ENCODE assay signal across 8 mouse cellular contexts in the genomic region with DNA sequence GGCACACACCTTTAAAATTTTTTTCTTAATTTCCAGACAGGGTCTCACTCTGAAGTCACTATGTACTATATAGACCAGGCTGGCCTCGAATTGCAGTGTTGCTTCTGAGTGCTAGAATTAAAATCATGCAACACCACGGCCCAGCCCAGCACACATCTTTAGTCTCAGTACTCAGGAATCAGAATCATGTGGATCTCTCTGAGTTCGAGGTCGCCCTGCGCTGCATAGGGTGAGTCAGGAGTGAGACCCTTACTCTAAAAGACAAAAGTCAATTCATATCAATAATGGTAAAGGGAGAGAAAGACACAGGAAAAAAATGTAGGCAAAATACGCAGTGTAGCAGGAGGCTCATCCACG. TPM values are rescaled to one million over a fixed set of nuclear protein-coding genes. Genes with fewer than 3 reads are reported as not detected.
DNase-seq lines count a peak whose midpoint lies in the region; ATAC-seq and TF ChIP-seq lines count a peak whose summit lies in the region.

No protein-coding gene starts in this region.

- no peak for ATAC-seq in heart, embryonic 14.5 days (ENCODE audit: insufficient number of reproducible peaks, insufficient read depth, low FRiP score, low read depth)
- ATAC-seq in G1E (ENCODE audit: extremely low read depth, insufficient number of reproducible peaks, low FRiP score, poor library complexity, severe bottlenecking), result no peak
- ATAC-seq in forebrain, postnatal 0 days, result peak; percentile 25

- TF ChIP-seq CTCF in G1E (IDR thresholded peaks at IDR 0.05; ENCODE audit: low read depth, low read length), result no peak
- no peak for TF ChIP-seq CTCF in forebrain, postnatal 0 days (IDR thresholded peaks at IDR 0.05; ENCODE audit: low read depth)

- H3K27me3 ChIP-seq in heart, embryonic 14.5 days (ENCODE audit: control insufficient read depth, insufficient read depth, low read length), result no peaks in the 10 kb centered on the region
- H3K27me3 ChIP-seq in G1E (ENCODE audit: insufficient read depth, low read length), result no peaks in the 10 kb centered on the region
- H3K27me3 ChIP-seq in forebrain, postnatal 0 days (ENCODE audit: insufficient read depth, low read length), result no peaks in the 10 kb centered on the region

- H3K4me3 ChIP-seq in heart, embryonic 14.5 days (ENCODE audit: control insufficient read depth in 1 of 2, insufficient read depth in 1 of 2, low read depth in 1 of 2, low read length in 2 of 2), result peak overlapping the region; percentile 86 to 88
- peak overlapping the region; percentile 85 for H3K4me3 ChIP-seq in G1E (ENCODE audit: low read depth, low read length)
- H3K4me3 ChIP-seq in forebrain, postnatal 0 days (ENCODE audit: low read depth, low read length), result peak overlapping the region; percentile 68
- H3K4me3 ChIP-seq in macrophage (ENCODE audit: inconsistent target), result peak overlapping the region; percentile 86

- peaks cover 31% of the 10 kb centered on the region for H3K36me3 ChIP-seq in heart, embryonic 14.5 days (ENCODE audit: control insufficient read depth, insufficient read depth, low read length)
- H3K36me3 ChIP-seq in G1E (replicated peaks), result peaks cover 38% of the 10 kb centered on the region
- peaks cover 25% of the 10 kb centered on the region for H3K36me3 ChIP-seq in forebrain, postnatal 0 days (ENCODE audit: insufficient read depth)
- peaks cover 29% of the 10 kb centered on the region for H3K36me3 ChIP-seq in macrophage (ENCODE audit: inconsistent target)

- intact Hi-C loops in heart, postnatal 10 days (cut with DNase I), result loop anchor here (2.0 kb wide), 2 partner anchors 27 to 49 kb away; a partner anchor contains a TSS

- peak overlapping the region; percentile 78 to 85 for H3K27ac ChIP-seq in heart, embryonic 14.5 days (replicated peaks in 1 of 2; ENCODE audit: control insufficient read depth in 1 of 2, insufficient read depth in 1 of 2, low read depth in 2 of 2, low read length in 2 of 2)
- H3K27ac ChIP-seq in forebrain, postnatal 0 days (ENCODE audit: low read depth, low read length), result peak overlapping the region; percentile 82
- peak overlapping the region; percentile 17; the same call in 1 of the 2 replicates for H3K27ac ChIP-seq in macrophage

- DNase-seq in heart, postnatal 10 days, result no peak
- no peak for DNase-seq in G1E (ENCODE audit: low spot score)
- no peak for DNase-seq in forebrain, postnatal 0 days
- DNase-seq in MN1 (ENCODE audit: low spot score), result no peak
- DNase-seq in urinary bladder, postnatal 36 days (ENCODE audit: low spot score in 2 of 2), result no peak
- DNase-seq in ovary, adult 18-20 months (ENCODE audit: low spot score), result no peak

- no peaks in the 10 kb centered on the region for H3K9me3 ChIP-seq in heart, embryonic 14.5 days (ENCODE audit: control insufficient read depth, low read length)
- H3K9me3 ChIP-seq in G1E (replicated peaks), result no peaks in the 10 kb centered on the region
- H3K9me3 ChIP-seq in forebrain, postnatal 0 days (ENCODE audit: low read length), result no peaks in the 10 kb centered on the region

- WGBS in heart, embryonic 14.5 days, result 14% methylated on average over 7 of the region's 7 CpGs
- 6% methylated on average over 7 of the region's 7 CpGs for WGBS in forebrain, postnatal 0 days
- 14% methylated on average over 7 of the region's 7 CpGs for WGBS in macrophage (ENCODE audit: missing documents)

- H3K79me2 ChIP-seq in macrophage (ENCODE audit: inconsistent target), result peaks cover 16% of the 10 kb centered on the region; the same call in 1 of the 2 replicates

- H3K4me2 ChIP-seq in heart, embryonic 14.5 days (ENCODE audit: low read length), result peak overlapping the region; percentile 90
- H3K4me2 ChIP-seq in forebrain, postnatal 0 days (ENCODE audit: low read depth), result peak overlapping the region; percentile 83

- H3K4me1 ChIP-seq in heart, embryonic 14.5 days (ENCODE audit: control insufficient read depth in 2 of 2, insufficient read depth in 2 of 2, low read length in 2 of 2), result peaks cover 3 to 6% of the 10 kb centered on the region in 2 experiments; a peak in 2 of 4 replicates
- peaks cover 32% of the 10 kb centered on the region for H3K4me1 ChIP-seq in G1E (ENCODE audit: insufficient read depth, low read depth, low read length)
- H3K4me1 ChIP-seq in forebrain, postnatal 0 days (ENCODE audit: insufficient read depth), result no peaks in the 10 kb centered on the region

- peak overlapping the region; percentile 90 for H3K9ac ChIP-seq in heart, embryonic 14.5 days (ENCODE audit: low read length)
- H3K9ac ChIP-seq in forebrain, postnatal 0 days, result peak overlapping the region; percentile 69

RNA-seq across cellular contexts. Expression of a gene that starts 0.3 kb away (rescaled TPM):
- 151 and 160 TPM in 2 replicates for polyA plus RNA-seq in heart, embryonic 14.5 days (2014; fragmentation: Nextera tagmentation; extraction: Ambion mirVana)
- total RNA-seq in heart, postnatal 10 days (2021), result 100 to 1,000 TPM; 103 to 104 TPM
- total RNA-seq in G1E (2014; fragmentation: Nextera tagmentation) (38.4 and 39.6 TPM in 2 replicates), G1E (2017) (39.1 and 51.5 TPM in 2 replicates)
- polyA plus RNA-seq in G1E (2012) (92.6 and 129 TPM in 2 replicates), macrophage (2018) (27.9 to 56.9 TPM (median 50.5 TPM) in 3 replicates)
- 59.9 and 77.8 TPM in 2 replicates for total RNA-seq in forebrain, postnatal 0 days (2014; rRNA removed)
- 101 and 111 TPM in 2 replicates for polyA plus RNA-seq in forebrain, postnatal 0 days (2015; fragmentation: Nextera tagmentation; extraction: Ambion mirVana)
- 10 to 100 TPM; 13.5 to 52.6 (median 33.4) TPM for total RNA-seq in macrophage (2018; cell fraction: chromatin; rRNA removed)
- 10 to 100 TPM; 37.6 to 59.8 (median 51.4) TPM for total RNA-seq in macrophage (2018; cell fraction: cytosol; rRNA removed)
- 10 to 100 TPM; 10.2 to 51.7 (median 31.3) TPM for total RNA-seq in macrophage (2018; cell fraction: nucleus; rRNA removed)

RNA-seq across cellular contexts. Expression of a gene that starts 13.5 kb away (rescaled TPM):
- 13.9 and 14.4 TPM in 2 replicates for polyA plus RNA-seq in heart, embryonic 14.5 days (2014; fragmentation: Nextera tagmentation; extraction: Ambion mirVana)
- 1 to 10 TPM; 8.9 to 9.5 TPM for total RNA-seq in heart, postnatal 10 days (2021)
- total RNA-seq in G1E (2014; fragmentation: Nextera tagmentation) (9.6 and 9.9 TPM in 2 replicates), G1E (2017) (15.7 and 17.1 TPM in 2 replicates)
- polyA plus RNA-seq in G1E (2012) (5.0 and 5.8 TPM in 2 replicates), macrophage (2018) (35.3 to 116 TPM (median 39.2 TPM) in 3 replicates)
- total RNA-seq in forebrain, postnatal 0 days (2014; rRNA removed), result 3.2 and 3.7 TPM in 2 replicates
- polyA plus RNA-seq in forebrain, postnatal 0 days (2015; fragmentation: Nextera tagmentation; extraction: Ambion mirVana), result 3.1 and 3.6 TPM in 2 replicates
- 1,000 to 10,000 TPM in 13 of 26 experiments, 100 to 1,000 TPM in 10, 10 to 100 TPM in 3; 57.0 to 3,038 (median 1,000) TPM for total RNA-seq in macrophage (2018; cell fraction: chromatin; rRNA removed)
- 1,000 to 10,000 TPM in 2 of 26 experiments, 100 to 1,000 TPM in 18, 10 to 100 TPM in 6; 49.9 to 1,322 (median 265) TPM for total RNA-seq in macrophage (2018; cell fraction: cytosol; rRNA removed)
- 1,000 to 10,000 TPM in 17 of 26 experiments, 100 to 1,000 TPM in 8, 10 to 100 TPM in 1; 95.6 to 2,581 (median 1,271) TPM for total RNA-seq in macrophage (2018; cell fraction: nucleus; rRNA removed)

RNA-seq across cellular contexts. Expression of a gene that starts 25.7 kb away (rescaled TPM):
- polyA plus RNA-seq in heart, embryonic 14.5 days (2014; fragmentation: Nextera tagmentation; extraction: Ambion mirVana), result 20.1 and 21.5 TPM in 2 replicates
- total RNA-seq in heart, postnatal 10 days (2021), result 10 to 100 TPM; 10.2 to 11.0 TPM
- total RNA-seq in G1E (2014; fragmentation: Nextera tagmentation) (1.8 and 8.4 TPM in 2 replicates), G1E (2017) (2.1 and 2.8 TPM in 2 replicates)
- polyA plus RNA-seq in G1E (2012) (1.6 TPM in 2 replicates), macrophage (2018) (16.4 to 43.0 TPM (median 32.4 TPM) in 3 replicates)
- 3.7 and 4.0 TPM in 2 replicates for total RNA-seq in forebrain, postnatal 0 days (2014; rRNA removed)
- polyA plus RNA-seq in forebrain, postnatal 0 days (2015; fragmentation: Nextera tagmentation; extraction: Ambion mirVana), result 5.1 and 5.7 TPM in 2 replicates
- total RNA-seq in macrophage (2018; cell fraction: chromatin; rRNA removed), result 10 to 100 TPM in 19 of 26 experiments, 1 to 10 TPM in 7; 4.2 to 77.2 (median 16.0) TPM
- 10 to 100 TPM in 25 of 26 experiments, 1 to 10 TPM in 1; 9.4 to 57.2 (median 41.3) TPM for total RNA-seq in macrophage (2018; cell fraction: cytosol; rRNA removed)
- 10 to 100 TPM; 12.2 to 88.6 (median 34.5) TPM for total RNA-seq in macrophage (2018; cell fraction: nucleus; rRNA removed)

RNA-seq across cellular contexts. Expression of a gene that starts 26.9 kb away (rescaled TPM):
- 1.3 and 1.9 TPM in 2 replicates for polyA plus RNA-seq in heart, embryonic 14.5 days (2014; fragmentation: Nextera tagmentation; extraction: Ambion mirVana)
- total RNA-seq in heart, postnatal 10 days (2021), result under 1 TPM; 0.53 to 0.79 TPM
- total RNA-seq in G1E (2014; fragmentation: Nextera tagmentation) (2.1 and 4.8 TPM in 2 replicates), G1E (2017) (8.2 and 10.6 TPM in 2 replicates)
- polyA plus RNA-seq in G1E (2012) (8.3 and 11.2 TPM in 2 replicates), macrophage (2018) (not detected in 3 replicates)
- not detected in 2 replicates for total RNA-seq in forebrain, postnatal 0 days (2014; rRNA removed)
- polyA plus RNA-seq in forebrain, postnatal 0 days (2015; fragmentation: Nextera tagmentation; extraction: Ambion mirVana), result not detected in 2 replicates
- 10 to 100 TPM in 15 of 26 experiments, 1 to 10 TPM in 8, under 1 TPM in 2, not detected in 1; 0.90 to 99.5 (median 13.5) TPM for total RNA-seq in macrophage (2018; cell fraction: chromatin; rRNA removed)
- total RNA-seq in macrophage (2018; cell fraction: cytosol; rRNA removed), result 1 to 10 TPM in 5 of 26 experiments, under 1 TPM in 17, not detected in 4; 0.17 to 1.9 (median 0.36) TPM
- 10 to 100 TPM in 8 of 26 experiments, 1 to 10 TPM in 14, under 1 TPM in 1, not detected in 3; 0.72 to 41.5 (median 6.8) TPM for total RNA-seq in macrophage (2018; cell fraction: nucleus; rRNA removed)

RNA-seq across cellular contexts. Expression of a gene that starts 29.6 kb away (rescaled TPM):
- 0.08 TPM in 1 of 2 replicates, not detected in the other for polyA plus RNA-seq in heart, embryonic 14.5 days (2014; fragmentation: Nextera tagmentation; extraction: Ambion mirVana)
- total RNA-seq in heart, postnatal 10 days (2021), result under 1 TPM; 0.10 to 0.12 TPM
- total RNA-seq in G1E (2014; fragmentation: Nextera tagmentation) (not detected in 2 replicates), G1E (2017) (0.33 and 0.99 TPM in 2 replicates)
- polyA plus RNA-seq in G1E (2012) (0.30 and 0.38 TPM in 2 replicates), macrophage (2018) (0.04 to 0.12 TPM (median 0.09 TPM) in 3 replicates)
- total RNA-seq in forebrain, postnatal 0 days (2014; rRNA removed), result 17.2 and 19.4 TPM in 2 replicates
- 8.2 and 10.3 TPM in 2 replicates for polyA plus RNA-seq in forebrain, postnatal 0 days (2015; fragmentation: Nextera tagmentation; extraction: Ambion mirVana)
- 1 to 10 TPM in 7 of 26 experiments, under 1 TPM in 16, not detected in 3; 0.31 to 7.2 (median 0.65) TPM for total RNA-seq in macrophage (2018; cell fraction: chromatin; rRNA removed)
- total RNA-seq in macrophage (2018; cell fraction: cytosol; rRNA removed), result under 1 TPM in 23 of 26 experiments, not detected in 3; 0.03 to 0.38 (median 0.12) TPM
- total RNA-seq in macrophage (2018; cell fraction: nucleus; rRNA removed), result 1 to 10 TPM in 5 of 26 experiments, under 1 TPM in 19, not detected in 2; 0.20 to 7.2 (median 0.55) TPM

Comparison
In these comparisons a context has a peak if more than half of its experiments do, and no peak if none do; other contexts are left out.
1. H3K27ac ChIP-seq: peak in every context shown above with its lines; median percentile 82 in forebrain, postnatal 0 days; 82 in heart, embryonic 14.5 days; 17 in macrophage.